Mouse (Mus musculus) CH12F3 (cell line): ENCODE data around the gene Zdhhc14.
"Not testable (repeated sequence)": the region's sequence is repeated elsewhere in the genome, so short reads cannot be mapped to it uniquely, and the experiment has no call there.

Experiments used
- in situ Hi-C: fragments of 300-500 bp; cut with MboI; formaldehyde crosslinking; loops from 2 replicates; pipeline ENCODE4 v1.14.3; 2020; ENCODE audit warnings: low sequenced_read_pairs

Gene Zdhhc14

GRCm38 (mm10) chr17:5596490-5596889, 104.1 kb downstream of the Zdhhc14 start:
- in situ Hi-C loops = no loop called here

GRCm38 (mm10) chr17:5598999-5599398, 106.6 kb downstream of the Zdhhc14 start:
- in situ Hi-C loops = no loop called here

DNA sequence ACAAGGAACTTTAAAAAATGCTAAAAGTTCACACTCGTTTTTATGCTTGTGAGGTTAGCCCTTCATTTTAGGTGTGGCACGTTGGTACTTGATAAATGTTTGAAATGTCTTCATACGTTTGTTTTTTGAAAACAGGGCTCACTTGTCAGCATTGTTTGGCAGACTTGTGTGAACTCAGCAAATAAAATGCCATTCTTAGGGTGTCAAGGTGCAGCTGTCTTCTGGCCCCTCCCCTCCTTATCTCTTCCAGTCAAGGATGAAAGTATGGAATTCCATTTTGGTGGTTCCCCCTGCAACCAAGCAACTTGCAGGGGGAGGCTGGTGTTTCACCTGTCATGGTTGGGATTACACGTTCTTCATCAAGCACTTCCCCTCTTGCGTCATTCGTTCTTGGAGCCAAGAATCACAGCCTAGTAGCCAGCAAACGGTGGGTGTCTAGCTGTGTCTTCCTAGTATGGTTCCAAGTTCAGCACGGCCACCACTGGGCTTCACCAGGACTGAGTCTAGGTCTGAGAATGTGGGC, 108.2 kb downstream of the Zdhhc14 start:
- in situ Hi-C loops = no loop called here

DNA sequence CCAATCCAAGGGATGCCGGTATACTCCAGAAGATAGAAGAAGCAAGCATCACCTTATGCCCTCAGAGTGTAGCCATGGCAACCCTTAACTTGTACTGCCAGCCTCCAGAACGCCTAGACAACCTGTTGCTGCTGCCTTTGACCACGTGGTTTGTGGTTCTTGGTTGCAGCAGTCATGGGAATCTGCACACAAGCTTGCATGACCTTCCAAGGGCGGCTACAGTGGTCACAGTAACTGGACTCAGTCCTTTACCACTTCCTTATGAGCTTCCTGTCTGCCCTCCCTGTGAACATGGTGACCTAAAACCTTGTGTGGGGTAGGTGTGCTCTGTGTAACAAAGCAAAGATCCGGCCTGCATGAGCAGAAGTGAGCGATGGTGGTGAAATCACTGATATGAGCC, 109.6 kb downstream of the Zdhhc14 start:
- in situ Hi-C loops = no loop called here

- in situ Hi-C loops = no loop called here
Observed at GRCm38 (mm10) chr17:5606151-5606591, 113.8 kb downstream of the Zdhhc14 start.

- in situ Hi-C loops = no loop called here
Observed at GRCm38 (mm10) chr17:5607352-5607751, 115.0 kb downstream of the Zdhhc14 start.

GRCm38 (mm10) chr17:5609875-5610552, 117.7 kb downstream of the Zdhhc14 start:
- in situ Hi-C loops = no loop called here

GRCm38 (mm10) chr17:5612236-5612635, 119.9 kb downstream of the Zdhhc14 start:
- in situ Hi-C loops = no loop called here

DNA sequence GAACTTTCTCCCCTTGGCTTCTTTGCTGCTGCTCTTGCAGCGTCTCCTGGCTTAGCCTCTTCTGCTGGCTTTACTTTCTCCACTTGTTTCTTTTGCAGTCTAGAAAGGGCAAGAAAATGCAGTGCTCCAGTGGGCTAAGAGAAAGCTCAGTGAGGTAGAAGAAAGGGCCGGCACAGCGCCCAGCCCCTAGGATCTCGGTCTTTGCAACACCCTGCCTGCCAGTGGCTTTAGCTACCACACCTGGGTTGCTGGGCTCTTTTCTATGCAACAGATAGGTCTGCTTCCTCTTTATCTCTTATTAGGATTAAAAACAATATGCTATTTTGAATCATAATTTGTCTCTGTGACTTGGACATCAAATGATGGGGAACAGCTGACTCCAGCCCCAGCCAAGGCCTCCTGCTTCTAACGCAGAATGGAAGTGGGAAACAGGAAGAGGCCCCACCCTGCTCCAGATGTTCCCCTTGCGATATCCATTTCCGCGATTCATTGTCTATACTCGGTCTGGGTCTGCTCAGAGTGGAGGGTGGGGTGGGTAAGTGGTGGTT, 122.5 kb downstream of the Zdhhc14 start:
- in situ Hi-C loops = no loop called here

DNA sequence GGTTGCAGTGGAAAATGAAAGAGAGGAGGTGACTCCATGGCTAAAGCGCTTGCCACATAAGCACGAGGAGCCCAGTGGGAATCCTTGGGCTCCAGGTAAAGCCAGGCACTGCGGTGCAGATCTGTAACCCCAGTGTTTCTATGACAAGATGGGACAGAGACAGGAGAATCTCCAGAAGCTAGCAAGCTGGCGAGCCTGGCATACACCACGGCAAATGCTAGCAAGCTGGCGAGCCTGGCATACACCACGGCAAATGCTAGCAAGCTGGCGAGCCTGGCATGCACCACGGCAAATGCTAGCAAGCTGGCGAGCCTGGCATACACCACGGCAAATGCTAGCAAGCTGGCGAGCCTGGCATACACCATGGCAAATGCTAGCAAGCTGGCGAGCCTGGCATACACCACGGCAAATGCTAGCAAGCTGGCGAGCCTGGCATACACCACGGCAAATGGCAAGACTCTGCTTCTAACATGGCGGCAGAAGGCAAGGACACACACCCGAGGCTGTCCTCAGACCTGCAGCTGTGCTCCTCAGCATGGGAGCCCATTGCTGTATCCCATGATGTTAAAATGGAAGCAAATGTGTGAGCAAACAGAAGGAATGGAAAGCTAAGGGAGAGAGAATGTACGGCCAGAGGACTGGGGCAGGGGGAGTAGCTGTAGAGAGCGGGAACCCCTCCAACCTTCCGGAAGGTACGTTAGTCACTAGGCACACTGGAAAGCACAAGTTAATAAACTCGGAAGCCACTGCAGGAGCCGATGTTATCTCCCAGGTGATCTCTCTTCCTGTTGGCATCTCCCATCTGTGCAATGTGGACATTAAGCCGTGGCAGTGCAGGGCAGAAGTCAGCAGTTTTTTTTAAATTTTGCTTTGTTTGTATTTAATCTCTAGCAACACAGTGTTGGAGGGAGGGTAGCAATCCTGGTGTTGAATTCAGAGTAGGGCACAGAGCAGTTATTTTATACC, 129.6 kb downstream of the Zdhhc14 start:
- in situ Hi-C loops = no loop called here

DNA sequence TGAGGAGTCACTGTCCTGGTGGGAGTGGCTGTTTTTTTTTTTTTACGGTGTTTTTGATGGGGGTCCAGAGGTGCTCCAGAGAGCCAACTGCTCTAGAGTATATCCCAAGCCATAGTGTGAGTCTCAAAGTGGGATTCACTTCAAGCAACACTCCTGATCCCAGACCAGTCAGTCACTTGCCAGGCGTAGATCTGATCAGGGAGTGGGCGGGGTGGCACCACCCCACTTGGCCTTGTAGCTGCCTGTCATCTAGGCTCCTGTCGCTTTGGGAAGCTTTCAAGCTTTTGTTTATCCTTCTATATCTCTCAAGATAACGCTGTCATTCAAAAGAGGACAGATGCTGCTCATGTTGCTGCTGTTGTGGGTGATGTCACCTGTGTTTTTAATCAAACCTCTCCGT, 130.4 kb downstream of the Zdhhc14 start:
- in situ Hi-C loops = no loop called here

DNA sequence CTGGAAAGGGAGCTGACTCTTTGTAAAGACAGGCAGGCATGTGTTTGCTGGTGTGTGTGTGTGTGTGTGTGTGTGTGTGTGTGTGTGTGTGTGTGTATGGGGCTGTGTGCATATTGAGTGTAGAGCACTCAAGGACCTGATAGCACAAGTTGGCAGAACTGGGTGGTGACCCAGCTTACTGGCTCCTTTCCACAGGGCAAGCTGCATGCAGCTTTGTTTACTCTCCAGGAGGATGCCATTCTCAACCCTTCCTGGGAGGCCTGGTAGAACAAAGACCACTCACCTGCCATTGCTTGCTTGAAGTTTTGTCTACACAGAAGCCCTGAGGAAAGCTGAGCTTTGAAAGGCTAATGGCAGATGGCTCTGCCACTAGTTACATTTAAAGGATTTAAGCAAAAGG, 130.8 kb downstream of the Zdhhc14 start:
- in situ Hi-C loops = no loop called here

GRCm38 (mm10) chr17:5624815-5625214, 132.5 kb downstream of the Zdhhc14 start:
- in situ Hi-C loops = not testable (repeated sequence)

DNA sequence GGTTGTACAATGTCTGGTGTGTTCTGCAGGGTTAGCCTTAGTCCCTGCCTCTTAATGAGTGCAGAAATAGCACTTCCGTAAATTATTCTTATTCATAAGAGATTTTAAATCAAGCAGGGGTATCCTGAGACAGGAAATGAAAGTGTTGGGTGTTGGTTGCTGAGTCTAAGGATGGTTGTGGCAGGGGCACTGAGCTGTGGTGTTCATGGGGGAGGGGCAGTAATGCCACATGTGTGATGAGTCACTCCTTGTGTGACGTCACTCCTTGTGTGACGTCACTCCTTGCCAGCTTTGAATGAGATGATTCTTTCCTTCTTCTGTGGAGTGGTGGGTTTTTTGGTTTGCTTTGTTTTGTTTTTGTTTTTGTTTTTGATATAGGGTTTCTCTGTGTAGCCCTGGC, 134.0 kb downstream of the Zdhhc14 start:
- in situ Hi-C loops = no loop called here

DNA sequence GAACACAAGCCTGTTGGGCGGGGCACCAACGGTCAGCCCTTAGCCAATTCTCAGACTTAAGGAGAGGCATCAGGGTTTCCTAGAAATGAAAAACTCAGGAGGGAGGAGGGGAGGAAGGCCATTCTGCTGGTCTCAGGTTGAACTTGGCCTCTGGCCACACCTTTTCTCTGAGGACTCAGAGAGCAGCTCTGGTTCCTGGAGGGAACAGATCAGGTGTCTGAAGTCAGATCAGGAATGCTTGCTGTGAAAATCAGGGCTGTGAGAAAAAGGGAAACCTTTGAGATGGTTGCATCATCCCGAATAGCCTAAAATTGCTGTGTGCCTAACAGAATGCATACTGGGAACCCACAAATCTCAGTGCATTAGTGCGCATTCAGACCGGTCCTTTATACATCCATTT, 135.3 kb downstream of the Zdhhc14 start:
- in situ Hi-C loops = no loop called here

DNA sequence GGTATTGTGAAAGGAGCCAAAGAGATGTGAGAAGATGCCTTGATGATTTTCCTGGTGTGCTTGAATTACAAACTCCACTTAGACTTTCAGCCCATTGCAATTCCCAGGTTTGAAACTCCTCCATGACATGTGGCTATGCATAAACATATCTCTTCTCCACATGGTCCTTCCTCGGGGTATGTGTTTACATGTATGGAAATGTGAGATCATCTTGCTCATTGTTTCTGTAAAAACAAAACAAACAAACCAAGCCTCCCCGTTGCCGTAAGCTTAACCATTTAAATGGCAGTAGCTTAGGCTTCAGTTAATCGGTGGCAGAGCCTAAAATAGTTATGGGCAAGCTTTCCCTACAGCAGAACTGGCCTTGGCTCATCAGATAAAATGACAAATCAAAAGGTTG, 137.3 kb downstream of the Zdhhc14 start:
- in situ Hi-C loops = no loop called here

DNA sequence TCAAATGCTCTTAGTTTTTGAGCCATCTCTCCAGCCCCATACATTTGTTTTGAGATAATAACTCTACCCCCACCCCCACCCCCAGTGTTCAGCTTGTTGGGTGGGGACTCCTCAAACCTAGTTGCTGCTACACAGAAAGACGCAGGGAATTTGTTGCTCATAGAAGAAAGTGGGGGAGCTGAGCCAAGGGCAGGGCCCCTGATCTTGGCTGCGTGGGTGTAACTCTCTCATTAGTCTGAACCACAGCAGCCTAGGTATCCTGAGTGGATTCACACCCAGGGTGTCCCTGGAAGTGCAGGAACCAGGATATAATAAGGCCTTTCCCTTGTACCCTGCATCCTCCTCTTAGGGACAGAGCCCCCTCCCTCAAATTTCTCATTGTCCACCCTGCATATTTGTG, 142.9 kb downstream of the Zdhhc14 start:
- in situ Hi-C loops = no loop called here

GRCm38 (mm10) chr17:5641436-5641835, 149.1 kb downstream of the Zdhhc14 start:
- in situ Hi-C loops = no loop called here

DNA sequence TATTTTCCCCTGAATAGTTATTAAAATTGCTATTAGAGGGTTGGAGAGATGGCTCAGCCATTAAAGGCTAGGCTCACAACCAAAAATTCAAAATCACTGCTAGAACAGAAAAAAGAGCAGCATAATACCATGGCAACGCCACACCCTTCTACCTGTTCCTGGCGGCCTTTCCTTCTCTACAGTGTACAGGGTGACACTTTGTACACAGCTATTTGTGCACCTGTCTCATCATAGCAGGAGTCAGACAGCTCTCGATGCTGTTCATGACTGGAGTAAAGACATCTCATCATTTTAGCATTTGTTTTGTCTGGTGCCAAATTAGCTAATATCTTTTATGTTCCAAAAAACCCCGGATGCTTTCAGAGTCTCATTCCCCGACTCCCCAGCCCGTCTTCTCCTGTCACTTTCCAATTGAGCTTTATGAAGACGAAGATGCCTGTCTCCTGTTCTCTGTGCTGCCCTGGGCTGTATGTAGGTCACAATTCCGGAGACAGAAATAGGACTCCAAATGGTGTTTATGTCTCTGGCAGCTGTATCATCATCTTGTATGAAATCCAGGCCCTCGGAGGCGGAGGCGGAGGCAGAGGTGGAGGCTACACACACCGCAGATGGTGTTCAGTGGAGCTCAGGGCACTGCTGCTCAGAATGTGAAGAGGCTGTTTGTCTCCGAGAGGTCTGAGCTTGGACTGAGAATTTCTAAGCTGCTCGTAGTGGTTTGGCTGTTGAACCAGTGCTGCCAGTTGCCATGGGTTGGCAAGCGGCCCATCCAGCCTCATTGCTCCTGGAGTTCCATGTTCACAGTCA, 150.8 kb downstream of the Zdhhc14 start:
- in situ Hi-C loops = no loop called here

GRCm38 (mm10) chr17:5650124-5650523, 157.8 kb downstream of the Zdhhc14 start:
- in situ Hi-C loops = no loop called here

DNA sequence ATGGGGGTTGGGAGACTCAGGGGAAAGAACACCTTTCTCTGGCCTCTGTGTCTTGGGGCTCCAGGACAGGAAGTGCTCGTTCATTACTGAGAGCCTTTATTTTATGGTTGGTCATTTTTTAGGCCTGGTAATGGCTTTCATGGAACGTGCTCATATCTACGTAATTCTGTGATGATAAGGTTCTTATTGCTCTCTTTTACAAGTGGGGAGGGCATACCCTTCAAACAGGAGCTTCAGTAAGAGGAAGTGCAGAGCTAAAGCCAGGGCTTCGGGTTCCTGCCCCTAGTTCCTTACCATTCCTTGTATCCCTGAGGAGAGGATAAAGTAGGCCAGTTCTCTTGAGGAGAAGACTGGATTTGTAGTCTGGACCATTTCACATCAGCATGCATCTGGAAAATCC, 158.3 kb downstream of the Zdhhc14 start:
- in situ Hi-C loops = no loop called here
